Mouse (Mus musculus) bone marrow macrophage, adult 2 months (primary cell): ENCODE results near the gene Tnrc6a. TPM values are rescaled to one million over a fixed set of nuclear protein-coding genes. Genes with fewer than 3 reads are reported as not detected.

Experiments
- H3K27ac ChIP-seq: 2 replicates; pipeline ENCODE4 v1.5.1; 2012; ENCODE audit warnings: low read depth, low read length; ENCODE audit not compliant: insufficient read depth
- H3K4me1 ChIP-seq: 2 replicates; pipeline ENCODE4 v1.6.1; 2012; ENCODE audit warnings: low read length; ENCODE audit not compliant: control insufficient read depth, insufficient read depth
- H3K4me3 ChIP-seq: 2 replicates; pipeline ENCODE4 v1.5.1; 2012; ENCODE audit warnings: mild to moderate bottlenecking, low read length, moderate library complexity; ENCODE audit not compliant: insufficient read depth
- CTCF ChIP-seq: IDR thresholded peaks from 2 replicates; pipeline ENCODE4 v1.5.1; 2012; ENCODE audit warnings: low read depth, mild to moderate bottlenecking, low read length, moderate library complexity
- POLR2A ChIP-seq: IDR thresholded peaks from 2 replicates; pipeline ENCODE4 v1.6.1; 2012; ENCODE audit warnings: mild to moderate bottlenecking, low read depth, low read length, borderline replicate concordance
- polyA plus RNA-seq: library from polyadenylated mRNA; stranded (reverse); fragments of >200 nt; gene quantifications from 2 replicates; pipeline ENCODE4 v1.2.4, GENCODE M21; 2012; ENCODE audit not compliant: missing spikeins, insufficient read depth, insufficient read length

Tnrc6a gene
- polyA plus RNA-seq, 1 experiment: 69.1 TPM

DNA sequence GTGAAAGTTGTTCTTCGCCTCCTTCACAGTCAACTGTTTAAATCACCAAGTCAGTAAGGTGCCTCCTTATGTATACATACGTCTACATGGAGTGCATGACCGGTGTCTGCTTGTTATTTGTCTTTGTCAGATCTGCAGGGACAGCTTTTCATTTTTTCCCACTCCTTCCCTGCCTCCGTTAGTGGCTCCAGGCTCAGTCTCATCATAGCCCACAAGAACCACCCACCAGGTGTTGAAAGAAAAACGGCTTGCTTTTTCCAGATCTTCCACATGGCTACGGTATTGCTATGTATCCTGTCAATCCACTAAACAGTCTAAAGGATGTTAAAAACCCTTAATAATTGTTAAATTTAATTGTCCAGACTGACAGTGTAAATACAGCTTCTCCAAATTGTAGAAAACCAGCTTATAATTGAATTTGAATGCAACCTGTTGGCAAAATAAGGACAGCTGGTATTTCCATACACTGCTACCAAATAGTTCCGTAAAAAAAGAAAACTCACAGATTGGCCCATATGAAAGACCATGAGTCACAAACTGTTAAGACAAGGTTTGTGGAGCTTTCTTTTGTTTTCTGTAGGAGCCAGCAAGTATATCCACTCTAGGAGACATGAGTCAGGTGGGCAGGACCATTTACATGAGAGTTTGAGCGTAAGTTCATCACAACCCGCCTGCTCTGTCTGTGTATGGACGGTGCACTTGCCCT is 22.6 kb downstream of the Tnrc6a start:
- TF ChIP-seq CTCF: no peak
- no peak for TF ChIP-seq POLR2A
- H3K4me1 ChIP-seq: peaks cover 20% of the 10 kb centered on the region
- H3K4me3 ChIP-seq: no peak overlapping the region
- H3K27ac ChIP-seq: no peak overlapping the region

GRCm38 (mm10) chr7:123147787-123148186 is 24.1 kb downstream of the Tnrc6a start:
- TF ChIP-seq CTCF (no peak), POLR2A (no peak)
- no peak overlapping the region for H3K27ac ChIP-seq

DNA sequence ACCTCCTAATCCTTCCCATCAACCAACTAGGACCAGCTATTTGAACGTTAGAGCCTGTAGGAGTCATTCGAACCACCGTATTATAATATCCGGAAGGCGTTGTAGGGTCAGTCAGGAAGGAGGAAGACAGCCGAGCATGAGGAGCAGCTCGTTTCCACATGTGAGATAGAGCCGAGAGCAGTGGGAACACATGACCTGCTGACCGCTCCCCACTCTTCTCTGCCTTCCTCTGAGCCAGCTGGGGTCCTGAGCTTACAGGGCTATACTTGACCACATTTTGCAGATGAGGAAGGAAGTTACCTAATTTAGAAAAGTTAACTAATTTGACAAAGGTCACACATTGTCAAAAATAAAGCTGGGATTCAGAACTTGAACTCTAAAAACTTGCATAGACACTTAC is 25.2 kb downstream of the Tnrc6a start:
- H3K27ac ChIP-seq: peak overlapping the region; percentile 23
- no peak overlapping the region for H3K4me3 ChIP-seq
- TF ChIP-seq POLR2A (no peak), CTCF (no peak)
- peaks cover 20% of the 10 kb centered on the region for H3K4me1 ChIP-seq

More at GRCm38 (mm10) chr7:123147787-123148186, 24.1 kb downstream of the Tnrc6a start:
- H3K4me3 ChIP-seq: no peak overlapping the region
- H3K4me1 ChIP-seq: peaks cover 20% of the 10 kb centered on the region

DNA sequence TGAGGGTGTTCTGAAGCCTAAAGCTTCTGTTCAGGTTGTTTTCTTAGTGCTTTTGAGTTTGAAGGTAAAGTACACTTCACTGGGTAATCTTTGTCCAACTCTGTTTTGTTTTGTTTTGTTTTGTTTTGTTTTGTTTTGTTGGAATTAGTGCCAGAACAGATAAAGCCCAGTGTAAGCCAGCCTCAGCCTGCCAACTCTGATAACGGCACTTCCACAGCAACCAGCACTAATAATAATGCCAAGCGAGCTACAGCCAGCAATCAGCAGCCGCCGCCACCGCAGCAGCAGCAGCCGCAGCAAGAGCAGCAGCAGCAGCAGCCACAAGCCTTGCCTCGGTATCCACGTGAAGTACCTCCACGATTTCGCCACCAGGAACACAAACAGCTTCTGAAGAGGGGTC is 38.7 kb downstream of the Tnrc6a start:
- TF ChIP-seq POLR2A (no peak), CTCF (no peak)
- Histone ChIP-seq H3K27ac (no peak overlapping the region), H3K4me1 (no peaks in the 10 kb centered on the region)

DNA sequence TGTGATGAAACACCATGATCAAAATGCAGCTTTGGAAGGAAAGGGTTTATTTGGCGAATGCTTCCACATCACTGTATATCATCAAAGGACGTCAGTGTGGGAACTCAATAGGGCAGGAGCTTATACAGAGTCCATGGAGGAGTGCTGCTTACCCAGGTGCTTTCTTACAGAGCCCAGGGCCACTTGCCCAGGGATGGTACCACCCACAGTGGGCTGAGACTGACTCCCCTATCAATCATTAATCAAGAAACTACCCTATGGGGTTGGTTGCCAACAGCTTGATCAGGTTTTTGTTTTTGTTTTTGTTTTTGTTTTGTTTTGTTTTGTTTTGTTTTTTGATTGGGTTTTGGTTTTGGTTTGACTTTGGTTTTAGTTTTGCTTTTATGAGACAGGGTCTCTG is 43.8 kb downstream of the Tnrc6a start:
- TF ChIP-seq POLR2A (no peak), CTCF (no peak)

More for the DNA sequence above, 38.7 kb downstream of the Tnrc6a start:
- no peak overlapping the region for H3K4me3 ChIP-seq

GRCm38 (mm10) chr7:123169618-123170017 is 45.9 kb downstream of the Tnrc6a start:
- H3K4me3 ChIP-seq: no peak overlapping the region
- TF ChIP-seq POLR2A (no peak), CTCF (no peak)

More for the DNA sequence above, 43.8 kb downstream of the Tnrc6a start:
- Histone ChIP-seq H3K4me3 (no peak overlapping the region), H3K27ac (no peak overlapping the region), H3K4me1 (peaks cover 19% of the 10 kb centered on the region)

GRCm38 (mm10) chr7:123172101-123172500 is 48.4 kb downstream of the Tnrc6a start:
- TF ChIP-seq POLR2A: no peak
- TF ChIP-seq CTCF: no peak
- Histone ChIP-seq H3K27ac (no peak overlapping the region), H3K4me1 (peaks cover 28% of the 10 kb centered on the region), H3K4me3 (no peak overlapping the region)

More at GRCm38 (mm10) chr7:123169618-123170017, 45.9 kb downstream of the Tnrc6a start:
- no peak overlapping the region for H3K27ac ChIP-seq
- H3K4me1 ChIP-seq: peaks cover 19% of the 10 kb centered on the region

DNA sequence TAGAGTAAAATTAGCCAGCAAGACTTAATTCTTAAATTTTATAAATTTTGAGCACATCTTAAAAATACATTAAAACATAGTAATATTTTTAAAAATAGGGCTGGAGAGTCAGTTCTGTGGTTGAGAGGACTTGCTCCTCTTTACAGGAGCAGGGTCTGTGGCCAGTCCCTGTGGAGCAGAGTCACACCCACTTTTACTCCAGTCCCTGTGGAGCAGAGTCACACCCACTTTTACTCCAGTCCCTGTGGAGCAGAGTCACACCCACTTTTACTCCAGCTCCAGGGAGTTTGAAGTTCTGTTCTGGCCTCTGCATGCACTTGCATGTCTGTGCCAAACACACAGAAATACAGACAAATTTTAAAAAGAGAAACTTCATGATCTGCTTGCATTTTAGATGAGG is 53.5 kb downstream of the Tnrc6a start:
- Histone ChIP-seq H3K4me3 (no peak overlapping the region), H3K4me1 (peaks cover 9% of the 10 kb centered on the region), H3K27ac (no peak overlapping the region)
- no peak for TF ChIP-seq POLR2A
- TF ChIP-seq CTCF: no peak

DNA sequence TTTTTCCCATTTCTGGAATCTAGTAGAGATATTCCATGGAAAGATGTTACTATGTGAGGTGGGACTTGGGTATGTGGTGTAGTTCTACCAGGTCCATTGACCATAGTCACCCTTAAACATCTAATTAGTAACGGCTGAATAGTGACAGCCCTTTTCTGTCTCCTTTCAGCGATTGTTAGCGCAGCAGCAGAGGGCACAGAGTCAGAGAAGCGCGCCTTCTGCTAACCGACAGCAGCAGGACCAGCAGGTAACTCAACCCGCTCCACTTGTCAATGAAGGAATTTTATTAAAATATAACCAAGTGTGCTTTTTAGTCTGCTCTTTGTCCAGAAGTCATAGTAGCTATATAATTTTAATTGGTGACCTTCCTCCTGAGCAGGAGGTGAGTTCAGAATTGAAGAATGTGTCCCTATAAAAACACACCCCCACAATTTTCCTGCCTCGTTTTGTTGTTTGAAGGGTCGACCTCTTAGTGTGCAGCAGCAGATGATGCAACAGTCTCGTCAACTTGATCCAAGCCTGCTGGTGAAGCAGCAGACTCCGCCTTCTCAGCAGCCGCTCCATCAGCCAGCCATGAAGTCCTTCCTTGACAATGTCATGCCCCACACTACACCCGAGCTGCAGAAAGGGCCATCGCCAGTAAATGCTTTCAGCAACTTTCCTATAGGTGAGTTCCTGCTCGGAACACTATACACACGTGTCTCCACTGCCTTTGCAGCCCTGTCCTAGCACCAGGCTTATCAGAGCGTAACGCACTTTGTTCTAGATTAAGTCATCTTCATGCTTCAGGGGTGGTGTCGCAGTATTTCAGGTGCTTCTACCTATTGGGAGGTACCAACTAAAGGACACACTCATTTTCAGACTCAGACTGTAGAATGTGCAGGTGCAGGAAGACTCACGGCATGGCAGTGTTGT is 58.4 kb downstream of the Tnrc6a start:
- no peak overlapping the region for H3K4me3 ChIP-seq
- no peak overlapping the region for H3K27ac ChIP-seq
- H3K4me1 ChIP-seq: no peaks in the 10 kb centered on the region
- TF ChIP-seq POLR2A (no peak), CTCF (no peak)

DNA sequence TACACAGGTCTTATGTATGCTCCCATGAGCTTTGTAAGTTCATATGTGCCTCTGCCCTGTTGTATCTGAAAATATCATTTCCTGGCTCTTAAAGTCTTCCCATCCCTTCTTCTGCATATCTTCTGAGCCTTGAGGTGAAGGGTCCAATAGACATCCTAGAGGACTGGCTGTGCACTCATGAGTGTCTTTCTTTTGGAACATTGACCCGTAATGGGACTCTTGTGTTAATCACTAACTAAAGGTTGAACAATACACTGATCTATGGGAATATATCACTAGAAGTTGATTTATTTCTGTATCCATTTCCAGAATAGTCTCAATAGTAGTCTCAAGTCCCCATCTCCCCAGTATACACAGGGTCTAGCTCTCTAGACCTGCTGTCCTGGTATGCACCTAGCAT is 61.2 kb downstream of the Tnrc6a start:
- no peak overlapping the region for H3K27ac ChIP-seq
- no peak overlapping the region for H3K4me3 ChIP-seq
- no peaks in the 10 kb centered on the region for H3K4me1 ChIP-seq
- TF ChIP-seq POLR2A (no peak), CTCF (no peak)
